Mouse (Mus musculus): ENCODE data around the gene Olfr555. TPM values are rescaled to one million over a fixed set of nuclear protein-coding genes. Genes with fewer than 3 reads are reported as not detected.
"Not testable (repeated sequence)": the region's sequence is repeated elsewhere in the genome, so short reads cannot be mapped to it uniquely, and the experiment has no call there.

The Olfr555 gene
- polyA plus RNA-seq (2012; ENCODE audit: insufficient read depth, insufficient read length, missing spikeins), result not detected in 2 replicates

- no peak within 1 kb of the TSS for H3K4me3 ChIP-seq (ENCODE audit: insufficient read depth, low read depth, low read length)
- no peaks in the 10 kb centered on the region for H3K4me1 ChIP-seq (ENCODE audit: control insufficient read depth, insufficient read depth, insufficient read length, low read length)
- H3K27ac ChIP-seq (replicated peaks; ENCODE audit: low read depth, low read length), result no peak within 1 kb of the TSS
These were observed at the start of gene Olfr555 for GRCm38 (mm10) chr7:102658523-102658922. Olfr555 (plus strand) TSS chr7:102658823.

GRCm38 (mm10) chr7:102618118-102618517, 40.5 kb upstream of the Olfr555 start, which contains the start of gene Olfr553:
Olfr553 (minus strand) TSS chr7:102618218.
- H3K4me3 ChIP-seq (ENCODE audit: insufficient read depth, low read depth, low read length), result no peak within 1 kb of the TSS
- no peaks in the 10 kb centered on the region for H3K4me1 ChIP-seq (ENCODE audit: control insufficient read depth, insufficient read depth, insufficient read length, low read length)
- no peak within 1 kb of the TSS; the same call in 1 of the 2 replicates for H3K27ac ChIP-seq (replicated peaks; ENCODE audit: low read depth, low read length)

GRCm38 (mm10) chr7:102619608-102620007, 39.0 kb upstream of the Olfr555 start:
- H3K4me3 ChIP-seq (ENCODE audit: insufficient read depth, low read depth, low read length), result no peak overlapping the region
- no peak overlapping the region for H3K27ac ChIP-seq (replicated peaks; ENCODE audit: low read depth, low read length)
- no peaks in the 10 kb centered on the region for H3K4me1 ChIP-seq (ENCODE audit: control insufficient read depth, insufficient read depth, insufficient read length, low read length)

GRCm38 (mm10) chr7:102620368-102620767, 38.3 kb upstream of the Olfr555 start:
- not testable (repeated sequence) for H3K4me3 ChIP-seq (ENCODE audit: insufficient read depth, low read depth, low read length); H3K4me1 ChIP-seq (ENCODE audit: control insufficient read depth, insufficient read depth, insufficient read length, low read length); H3K27ac ChIP-seq (replicated peaks; ENCODE audit: low read depth, low read length)

- Histone ChIP-seq H3K27ac (replicated peaks; ENCODE audit: low read depth, low read length) (no peak overlapping the region), H3K4me3 (ENCODE audit: insufficient read depth, low read depth, low read length) (no peak overlapping the region), H3K4me1 (ENCODE audit: control insufficient read depth, insufficient read depth, insufficient read length, low read length) (no peaks in the 10 kb centered on the region)
These were observed 22.0 kb upstream of the Olfr555 start for GRCm38 (mm10) chr7:102636665-102637064.

GRCm38 (mm10) chr7:102638132-102638531, 20.5 kb upstream of the Olfr555 start, which contains the start of gene Olfr554:
Olfr554 (plus strand) TSS chr7:102638432.
- no peak within 1 kb of the TSS for H3K4me3 ChIP-seq (ENCODE audit: insufficient read depth, low read depth, low read length)
- H3K4me1 ChIP-seq (ENCODE audit: control insufficient read depth, insufficient read depth, insufficient read length, low read length), result no peaks in the 10 kb centered on the region
- no peak within 1 kb of the TSS for H3K27ac ChIP-seq (replicated peaks; ENCODE audit: low read depth, low read length)

GRCm38 (mm10) chr7:102644945-102645344, 13.7 kb upstream of the Olfr555 start:
- H3K4me1 ChIP-seq (ENCODE audit: control insufficient read depth, insufficient read depth, insufficient read length, low read length); H3K4me3 ChIP-seq (ENCODE audit: insufficient read depth, low read depth, low read length); H3K27ac ChIP-seq (replicated peaks; ENCODE audit: low read depth, low read length): not testable (repeated sequence)

GRCm38 (mm10) chr7:102664599-102664998, 6.0 kb downstream of the Olfr555 start, which contains the start of gene Olfr556:
Olfr556 (plus strand) TSS chr7:102664899.
- Histone ChIP-seq H3K4me3 (ENCODE audit: insufficient read depth, low read depth, low read length) (no peak within 1 kb of the TSS), H3K27ac (replicated peaks; ENCODE audit: low read depth, low read length) (no peak within 1 kb of the TSS), H3K4me1 (ENCODE audit: control insufficient read depth, insufficient read depth, insufficient read length, low read length) (no peaks in the 10 kb centered on the region)

GRCm38 (mm10) chr7:102665378-102665777, 6.8 kb downstream of the Olfr555 start:
- no peaks in the 10 kb centered on the region for H3K4me1 ChIP-seq (ENCODE audit: control insufficient read depth, insufficient read depth, insufficient read length, low read length)
- no peak overlapping the region for H3K4me3 ChIP-seq (ENCODE audit: insufficient read depth, low read depth, low read length)
- no peak overlapping the region for H3K27ac ChIP-seq (replicated peaks; ENCODE audit: low read depth, low read length)

- Histone ChIP-seq H3K4me1 (ENCODE audit: control insufficient read depth, insufficient read depth, insufficient read length, low read length) (no peaks in the 10 kb centered on the region), H3K4me3 (ENCODE audit: insufficient read depth, low read depth, low read length) (no peak overlapping the region), H3K27ac (replicated peaks; ENCODE audit: low read depth, low read length) (no peak overlapping the region)
These were observed 17.6 kb downstream of the Olfr555 start for GRCm38 (mm10) chr7:102676225-102676624.

GRCm38 (mm10) chr7:102681916-102682315, 23.3 kb downstream of the Olfr555 start:
- H3K4me1 ChIP-seq (ENCODE audit: control insufficient read depth, insufficient read depth, insufficient read length, low read length), result no peaks in the 10 kb centered on the region
- no peak overlapping the region for H3K4me3 ChIP-seq (ENCODE audit: insufficient read depth, low read depth, low read length)
- no peak overlapping the region for H3K27ac ChIP-seq (replicated peaks; ENCODE audit: low read depth, low read length)

GRCm38 (mm10) chr7:102686944-102687501, 28.4 kb downstream of the Olfr555 start, which contains the start of gene Trim68:
Trim68 (minus strand) TSS chr7:102687327.
- Histone ChIP-seq H3K27ac (replicated peaks; ENCODE audit: low read depth, low read length) (peak within 1 kb of the TSS; percentile 68), H3K4me3 (ENCODE audit: insufficient read depth, low read depth, low read length) (peak within 1 kb of the TSS; percentile 86), H3K4me1 (ENCODE audit: control insufficient read depth, insufficient read depth, insufficient read length, low read length) (no peaks in the 10 kb centered on the region)

- no peak within 1 kb of the TSS for H3K27ac ChIP-seq (replicated peaks; ENCODE audit: low read depth, low read length)
- H3K4me1 ChIP-seq (ENCODE audit: control insufficient read depth, insufficient read depth, insufficient read length, low read length), result no peaks in the 10 kb centered on the region
- no peak within 1 kb of the TSS for H3K4me3 ChIP-seq (ENCODE audit: insufficient read depth, low read depth, low read length)
These were observed 36.9 kb downstream of the Olfr555 start, which contains the start of gene Olfr557 for GRCm38 (mm10) chr7:102695358-102696125. Olfr557 (plus strand) TSS chr7:102695910.

- Histone ChIP-seq H3K4me1 (ENCODE audit: control insufficient read depth, insufficient read depth, insufficient read length, low read length) (no peaks in the 10 kb centered on the region), H3K27ac (replicated peaks; ENCODE audit: low read depth, low read length) (no peak overlapping the region)
These were observed 39.8 kb downstream of the Olfr555 start for GRCm38 (mm10) chr7:102698461-102698860.

GRCm38 (mm10) chr7:102701915-102702314, 43.3 kb downstream of the Olfr555 start, which contains the start of gene Olfr558:
Olfr558 (plus strand) TSS chr7:102702215.
- Histone ChIP-seq H3K27ac (replicated peaks; ENCODE audit: low read depth, low read length) (no peak within 1 kb of the TSS), H3K4me1 (ENCODE audit: control insufficient read depth, insufficient read depth, insufficient read length, low read length) (no peaks in the 10 kb centered on the region; the same call in 1 of the 2 replicates), H3K4me3 (ENCODE audit: insufficient read depth, low read depth, low read length) (peak within 1 kb of the TSS; percentile 30)

More at GRCm38 (mm10) chr7:102698461-102698860, 39.8 kb downstream of the Olfr555 start:
- H3K4me3 ChIP-seq (ENCODE audit: insufficient read depth, low read depth, low read length), result no peak overlapping the region
